Mouse (Mus musculus): Measurements from ENCODE around the gene Pprc1. TPM values are rescaled to one million over a fixed set of nuclear protein-coding genes. Genes with fewer than 3 reads are reported as not detected.

Gene Pprc1
- polyA plus RNA-seq, 1 experiment: 44.1 TPM

- Histone ChIP-seq H3K4me3 (ENCODE audit: control insufficient read depth, insufficient read depth, low read length) (peak within 1 kb of the TSS; percentile 69), H3K27me3 (ENCODE audit: control insufficient read depth, insufficient read depth, low read length) (no peaks in the 10 kb centered on the region), H3K4me1 (replicated peaks; ENCODE audit: control insufficient read depth, insufficient read depth, low read length) (peaks cover 18% of the 10 kb centered on the region), H3K27ac (ENCODE audit: control insufficient read depth, insufficient read depth, low read length) (no peak within 1 kb of the TSS), H3K36me3 (ENCODE audit: control insufficient read depth, insufficient read depth, low read length) (no peaks in the 10 kb centered on the region)
- 1% methylated on average over 70 of the region's 70 CpGs for WGBS
- peak; percentile 86 for DNase-seq
- TF ChIP-seq CTCF (IDR thresholded peaks at IDR 0.05; ENCODE audit: borderline replicate concordance, control insufficient read depth, extremely low read depth, insufficient read depth, low read length, poor library complexity) (peak; percentile 53; the same call in 1 of the 2 replicates), POLR2A (IDR thresholded peaks at IDR 0.05; ENCODE audit: control insufficient read depth, extremely low read depth, insufficient read depth, low read length, poor library complexity) (peak; percentile 49; the same call in 1 of the 2 replicates)
Measured at GRCm38 (mm10) chr19:46003371-46004226, 41.1 kb upstream of the Pprc1 start, which contains the start of gene Hps6. Gene Hps6, plus strand, starts transcription at chr19:46003508.

- WGBS: 98% methylated on average over 17 of the region's 17 CpGs
- TF ChIP-seq POLR2A (IDR thresholded peaks at IDR 0.05; ENCODE audit: control insufficient read depth, extremely low read depth, insufficient read depth, low read length, poor library complexity) (no peak), CTCF (IDR thresholded peaks at IDR 0.05; ENCODE audit: borderline replicate concordance, control insufficient read depth, extremely low read depth, insufficient read depth, low read length, poor library complexity) (no peak)
- H3K4me1 ChIP-seq (replicated peaks; ENCODE audit: control insufficient read depth, insufficient read depth, low read length): peaks cover 18% of the 10 kb centered on the region
- H3K36me3 ChIP-seq (ENCODE audit: control insufficient read depth, insufficient read depth, low read length): no peaks in the 10 kb centered on the region
- no peak for DNase-seq
- H3K27ac ChIP-seq (ENCODE audit: control insufficient read depth, insufficient read depth, low read length): no peak overlapping the region
- no peaks in the 10 kb centered on the region for H3K27me3 ChIP-seq (ENCODE audit: control insufficient read depth, insufficient read depth, low read length)
- H3K4me3 ChIP-seq (ENCODE audit: control insufficient read depth, insufficient read depth, low read length): no peak overlapping the region
Measured at GRCm38 (mm10) chr19:46004814-46005466, 39.7 kb upstream of the Pprc1 start.

DNA sequence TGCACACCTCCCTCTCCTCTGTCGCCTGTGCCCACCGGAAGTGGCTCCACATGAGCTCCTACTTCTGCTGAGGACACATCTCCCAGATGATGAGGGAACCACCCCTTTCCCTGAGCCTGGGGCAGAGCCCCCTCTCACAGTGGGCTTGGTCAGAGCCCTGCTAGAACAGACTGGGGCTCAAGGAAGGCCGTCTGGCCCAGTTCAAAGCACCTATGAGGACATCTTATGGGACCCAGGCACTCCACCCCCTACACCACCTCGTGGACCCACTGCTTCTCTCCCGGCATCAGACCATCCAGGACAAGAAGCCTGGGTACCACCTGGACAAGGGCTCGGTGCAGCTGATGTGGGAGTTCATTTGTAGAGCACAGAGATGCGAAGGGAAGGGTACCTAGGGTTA lies 39.0 kb upstream of the Pprc1 start:
- DNase-seq: no peak
- no peak overlapping the region for H3K4me3 ChIP-seq (ENCODE audit: control insufficient read depth, insufficient read depth, low read length)
- peaks cover 18% of the 10 kb centered on the region for H3K4me1 ChIP-seq (replicated peaks; ENCODE audit: control insufficient read depth, insufficient read depth, low read length)
- H3K27me3 ChIP-seq (ENCODE audit: control insufficient read depth, insufficient read depth, low read length): no peaks in the 10 kb centered on the region
- no peak overlapping the region for H3K27ac ChIP-seq (ENCODE audit: control insufficient read depth, insufficient read depth, low read length)
- WGBS: 94% methylated on average over 7 of the region's 7 CpGs
- TF ChIP-seq POLR2A (IDR thresholded peaks at IDR 0.05; ENCODE audit: control insufficient read depth, extremely low read depth, insufficient read depth, low read length, poor library complexity): no peak
- H3K36me3 ChIP-seq (ENCODE audit: control insufficient read depth, insufficient read depth, low read length): no peaks in the 10 kb centered on the region

DNA sequence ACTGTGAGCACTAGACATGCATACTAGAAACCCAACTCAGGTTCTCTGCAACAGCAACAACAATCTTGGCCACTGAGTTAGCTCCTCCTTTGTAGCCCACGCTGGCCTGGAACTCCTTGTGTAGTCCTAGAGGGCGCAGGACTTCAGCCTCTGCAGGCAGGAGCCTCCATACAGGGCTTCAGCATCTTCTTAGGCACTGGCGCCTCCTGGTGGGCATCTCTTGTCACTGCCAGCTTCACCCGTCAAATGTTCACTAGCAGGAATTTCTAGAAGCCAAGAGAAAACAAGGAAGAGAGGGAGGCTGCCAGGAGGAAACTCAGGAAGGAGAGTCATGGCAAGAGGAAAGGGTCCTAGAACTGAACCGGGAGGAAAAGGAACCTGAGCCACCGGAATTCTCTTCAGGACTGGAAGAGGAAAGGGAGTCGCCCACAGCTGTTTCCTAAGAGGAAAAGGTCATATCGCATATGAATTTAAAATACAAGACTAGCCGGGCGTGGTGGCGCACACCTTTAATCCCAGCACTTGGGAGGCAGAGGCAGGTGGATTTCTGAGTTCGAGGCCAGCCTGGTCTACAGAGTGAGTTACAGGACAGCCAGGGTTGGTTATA lies 30.0 kb upstream of the Pprc1 start:
- H3K4me1 ChIP-seq (replicated peaks; ENCODE audit: control insufficient read depth, insufficient read depth, low read length): no peaks in the 10 kb centered on the region
- WGBS: 8% methylated on average over 12 of the region's 12 CpGs
- DNase-seq: peak; percentile 82
- H3K36me3 ChIP-seq (ENCODE audit: control insufficient read depth, insufficient read depth, low read length): no peaks in the 10 kb centered on the region
- no peak overlapping the region for H3K4me3 ChIP-seq (ENCODE audit: control insufficient read depth, insufficient read depth, low read length)
- H3K27me3 ChIP-seq (ENCODE audit: control insufficient read depth, insufficient read depth, low read length): no peaks in the 10 kb centered on the region
- H3K27ac ChIP-seq (ENCODE audit: control insufficient read depth, insufficient read depth, low read length): no peak overlapping the region
- TF ChIP-seq POLR2A (IDR thresholded peaks at IDR 0.05; ENCODE audit: control insufficient read depth, extremely low read depth, insufficient read depth, low read length, poor library complexity) (no peak), CTCF (IDR thresholded peaks at IDR 0.05; ENCODE audit: borderline replicate concordance, control insufficient read depth, extremely low read depth, insufficient read depth, low read length, poor library complexity) (peak; percentile 86)

- Histone ChIP-seq H3K27ac (ENCODE audit: control insufficient read depth, insufficient read depth, low read length) (no peak overlapping the region), H3K4me3 (ENCODE audit: control insufficient read depth, insufficient read depth, low read length) (no peak overlapping the region), H3K36me3 (ENCODE audit: control insufficient read depth, insufficient read depth, low read length) (no peaks in the 10 kb centered on the region), H3K4me1 (replicated peaks; ENCODE audit: control insufficient read depth, insufficient read depth, low read length) (no peaks in the 10 kb centered on the region), H3K27me3 (ENCODE audit: control insufficient read depth, insufficient read depth, low read length) (no peaks in the 10 kb centered on the region)
- WGBS: 90% methylated on average over 2 of the region's 2 CpGs
- TF ChIP-seq CTCF (IDR thresholded peaks at IDR 0.05; ENCODE audit: borderline replicate concordance, control insufficient read depth, extremely low read depth, insufficient read depth, low read length, poor library complexity): no peak
- TF ChIP-seq POLR2A (IDR thresholded peaks at IDR 0.05; ENCODE audit: control insufficient read depth, extremely low read depth, insufficient read depth, low read length, poor library complexity): no peak
- DNase-seq: no peak
Measured at GRCm38 (mm10) chr19:46016023-46016422, 28.7 kb upstream of the Pprc1 start.

- TF ChIP-seq POLR2A (IDR thresholded peaks at IDR 0.05; ENCODE audit: control insufficient read depth, extremely low read depth, insufficient read depth, low read length, poor library complexity) (no peak), CTCF (IDR thresholded peaks at IDR 0.05; ENCODE audit: borderline replicate concordance, control insufficient read depth, extremely low read depth, insufficient read depth, low read length, poor library complexity) (no peak)
- Histone ChIP-seq H3K27me3 (ENCODE audit: control insufficient read depth, insufficient read depth, low read length) (no peaks in the 10 kb centered on the region), H3K4me3 (ENCODE audit: control insufficient read depth, insufficient read depth, low read length) (no peak overlapping the region), H3K4me1 (replicated peaks; ENCODE audit: control insufficient read depth, insufficient read depth, low read length) (no peaks in the 10 kb centered on the region), H3K27ac (ENCODE audit: control insufficient read depth, insufficient read depth, low read length) (no peak overlapping the region), H3K36me3 (ENCODE audit: control insufficient read depth, insufficient read depth, low read length) (no peaks in the 10 kb centered on the region)
- WGBS: 91% methylated on average over 6 of the region's 6 CpGs
- no peak for DNase-seq
Measured at GRCm38 (mm10) chr19:46024959-46025358, 19.7 kb upstream of the Pprc1 start.
